Mouse (Mus musculus) thymus, postnatal 36 days (tissue): Measurements from ENCODE around the gene Ypel1.

Experiments used
- DNase-seq, 2 experiments: peaks; one replicate each; pipeline ENCODE4 v3.0.0; 2022; ENCODE audit warnings: mixed read lengths in 2 of 2

The Ypel1 gene

DNA sequence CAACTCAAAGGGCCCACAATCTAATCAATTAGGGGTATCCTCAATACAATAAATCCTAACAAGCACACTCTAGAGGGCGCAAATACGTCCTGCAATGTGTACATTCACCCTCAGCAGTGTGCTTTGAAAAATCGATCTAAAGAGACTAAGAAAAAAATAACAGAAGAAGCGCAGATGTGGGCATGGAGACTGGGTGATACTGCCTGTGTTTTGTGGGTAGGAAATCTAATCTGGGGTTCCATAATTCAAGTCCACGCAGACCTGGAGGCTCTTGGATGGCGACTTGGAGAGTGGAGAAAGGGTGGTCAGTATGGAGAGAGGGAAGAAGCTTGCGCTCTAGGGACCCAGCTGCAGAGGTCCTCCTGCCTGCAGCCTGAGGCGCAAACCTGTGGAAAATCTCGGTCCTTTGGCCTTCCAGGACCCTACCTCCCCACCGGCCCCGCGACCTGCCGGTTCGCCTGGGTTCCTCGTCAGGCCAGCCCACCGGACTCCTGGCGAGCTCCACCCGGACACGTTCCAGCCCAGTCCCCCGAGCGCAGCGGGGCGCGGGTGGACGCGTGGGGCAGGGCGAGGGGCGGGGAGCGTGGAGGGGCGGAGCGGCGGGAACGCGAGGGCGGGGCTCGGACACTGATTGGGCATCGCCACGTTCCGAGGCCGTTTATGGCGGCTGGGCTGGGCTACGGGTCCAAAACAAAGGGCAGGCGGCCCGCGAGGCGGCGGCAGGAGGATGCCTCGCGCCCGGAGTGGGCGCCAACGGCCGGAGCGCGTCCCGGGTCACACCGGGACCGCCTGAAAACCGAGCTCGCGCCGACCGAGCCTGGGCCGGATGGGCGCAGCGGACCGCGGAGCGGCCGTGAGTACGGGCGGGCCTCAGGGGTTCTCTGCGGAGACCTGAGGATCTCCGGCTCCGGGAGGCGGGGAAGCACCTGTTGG, at the start of gene Ypel1:
Ypel1 (plus strand) TSS at position 186 of the 933 bp plus-strand sequence.
- peak; percentile 81 to 83 for DNase-seq

DNA sequence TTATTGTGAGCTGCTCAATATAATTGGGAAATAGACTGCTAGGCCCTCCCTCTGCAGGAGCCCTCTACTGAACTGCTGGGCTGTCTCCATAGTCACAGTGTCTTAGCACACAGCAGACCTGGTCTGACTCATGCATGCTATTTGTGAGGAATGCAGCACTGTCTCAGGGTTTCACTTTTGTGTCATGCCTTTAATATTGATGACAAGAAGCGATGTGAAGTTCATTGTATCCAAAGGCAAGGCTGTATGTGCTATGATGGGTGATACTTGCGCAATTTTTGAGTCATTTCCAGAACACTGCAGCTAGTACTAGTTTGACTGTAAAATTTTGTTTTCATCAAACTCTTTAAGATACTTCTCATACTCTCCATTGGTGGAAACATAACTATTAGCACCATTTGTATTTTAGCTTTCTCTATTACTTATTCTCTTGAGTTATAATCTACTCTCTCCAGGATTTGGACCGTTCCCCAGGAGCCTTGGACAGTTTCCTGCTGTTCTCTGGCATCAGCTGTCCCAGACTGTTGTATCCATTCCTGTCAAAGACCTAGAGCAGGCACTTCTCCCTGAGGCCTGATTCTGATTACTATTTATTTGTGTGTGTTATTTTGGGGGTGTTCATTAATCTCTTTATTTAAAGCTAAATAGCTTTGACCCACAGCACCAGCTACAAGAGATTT, 44.9 kb upstream of the Ypel1 start:
- DNase-seq: no peak

DNA sequence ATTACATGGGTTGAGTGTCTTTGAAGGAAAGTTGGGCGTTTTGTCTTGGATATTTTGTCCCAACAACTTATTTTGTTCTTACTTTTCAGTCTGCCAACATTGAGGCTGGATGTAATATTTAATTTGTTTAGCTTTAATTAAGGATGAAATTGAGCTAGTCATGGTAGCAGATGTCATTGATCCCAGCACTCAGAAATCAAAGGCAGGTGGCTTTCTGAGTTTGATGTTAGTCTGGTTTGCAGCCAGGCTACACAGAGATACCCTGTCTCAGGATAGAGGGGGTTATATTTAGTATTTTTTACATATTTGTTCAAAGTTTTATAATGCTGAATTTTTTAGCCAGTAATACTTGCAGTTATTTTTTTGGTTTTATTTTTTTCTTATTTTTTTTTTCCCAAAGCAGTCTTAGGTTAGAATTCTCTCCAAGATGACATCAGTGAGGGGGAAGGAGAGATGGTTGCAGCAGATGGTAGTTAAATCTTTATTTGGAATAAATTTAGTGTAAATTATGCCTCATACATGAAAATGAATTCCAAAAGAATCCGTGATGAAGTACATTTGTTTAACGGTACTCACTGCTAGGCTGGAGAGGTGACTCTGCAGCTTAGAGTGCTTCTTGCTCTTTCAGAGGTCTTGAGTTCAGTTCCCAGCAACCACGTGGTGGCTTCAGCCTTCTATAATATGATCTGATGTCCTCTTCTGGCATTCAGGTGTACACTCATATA, 39.4 kb upstream of the Ypel1 start:
- no peak for DNase-seq

GRCm38 (mm10) chr16:17033754-17034153, 35.7 kb upstream of the Ypel1 start:
- DNase-seq: no peak

GRCm38 (mm10) chr16:17040716-17041115, 28.8 kb upstream of the Ypel1 start:
- DNase-seq: no peak

GRCm38 (mm10) chr16:17041417-17041816, 28.1 kb upstream of the Ypel1 start:
- no peak for DNase-seq

- no peak for DNase-seq
Measured at GRCm38 (mm10) chr16:17044320-17044719, 25.2 kb upstream of the Ypel1 start.

DNA sequence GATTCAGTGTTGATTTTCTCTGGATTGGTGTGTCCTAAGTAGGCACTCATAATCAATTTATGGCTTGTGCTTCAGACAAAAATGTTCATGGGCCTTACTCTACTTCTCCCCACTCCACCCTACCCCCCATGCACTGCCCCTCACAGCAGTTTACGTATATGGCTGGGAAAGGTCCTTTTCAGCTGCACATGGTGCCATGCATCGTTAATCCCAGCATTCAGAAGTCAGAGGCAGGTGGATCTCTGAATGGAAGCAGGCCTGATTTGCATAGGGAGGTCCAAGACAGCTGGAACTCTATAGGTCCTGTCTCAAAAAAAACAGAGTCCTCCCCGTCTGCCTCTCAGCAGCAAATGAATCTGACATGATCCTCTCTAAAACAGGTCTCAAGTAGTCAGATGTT, 24.2 kb upstream of the Ypel1 start:
- no peak for DNase-seq

GRCm38 (mm10) chr16:17049886-17050285, 19.6 kb upstream of the Ypel1 start:
- no peak for DNase-seq

DNA sequence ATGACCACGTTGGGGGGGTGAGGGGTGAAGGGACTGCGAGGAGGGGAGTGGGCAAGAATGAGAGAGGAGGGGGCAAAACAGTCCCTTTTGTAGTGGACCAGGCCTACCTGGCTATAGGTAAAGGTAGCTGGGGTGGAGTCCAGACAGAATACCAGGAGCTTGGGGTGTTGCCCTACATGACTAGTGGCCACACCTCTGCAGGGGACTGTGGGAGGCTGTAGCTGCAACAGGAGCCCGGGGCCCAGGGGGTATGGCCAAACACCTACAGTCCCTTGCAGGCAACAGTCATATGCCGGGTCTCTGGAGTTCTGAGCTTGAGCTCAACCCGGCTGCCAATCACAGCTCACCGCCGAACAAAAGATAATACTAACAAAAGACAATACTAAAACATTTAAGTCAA, 17.4 kb upstream of the Ypel1 start:
- no peak for DNase-seq

GRCm38 (mm10) chr16:17053903-17054302, 15.6 kb upstream of the Ypel1 start:
- no peak for DNase-seq

- DNase-seq: no peak
Measured at GRCm38 (mm10) chr16:17055584-17055983, 13.9 kb upstream of the Ypel1 start.

DNA sequence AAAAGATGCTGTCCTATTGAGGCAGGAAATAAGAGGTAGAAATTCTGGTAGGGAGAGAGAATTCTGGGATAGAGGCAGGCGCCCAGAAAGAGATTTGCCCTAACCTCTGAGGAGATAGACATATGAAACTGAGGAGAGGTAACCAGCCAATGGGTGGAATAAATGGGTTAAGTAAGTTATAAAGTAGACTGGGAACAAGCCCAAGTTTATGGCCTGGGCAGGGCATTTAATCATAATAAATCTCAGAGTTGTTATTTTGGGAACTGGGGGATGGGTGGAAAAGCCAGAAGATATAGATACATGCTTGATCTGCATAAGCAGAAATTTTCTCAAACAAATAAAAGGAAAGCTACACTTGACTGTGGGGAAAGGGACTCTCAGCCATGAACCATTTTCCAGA, 7.2 kb upstream of the Ypel1 start:
- no peak for DNase-seq

DNA sequence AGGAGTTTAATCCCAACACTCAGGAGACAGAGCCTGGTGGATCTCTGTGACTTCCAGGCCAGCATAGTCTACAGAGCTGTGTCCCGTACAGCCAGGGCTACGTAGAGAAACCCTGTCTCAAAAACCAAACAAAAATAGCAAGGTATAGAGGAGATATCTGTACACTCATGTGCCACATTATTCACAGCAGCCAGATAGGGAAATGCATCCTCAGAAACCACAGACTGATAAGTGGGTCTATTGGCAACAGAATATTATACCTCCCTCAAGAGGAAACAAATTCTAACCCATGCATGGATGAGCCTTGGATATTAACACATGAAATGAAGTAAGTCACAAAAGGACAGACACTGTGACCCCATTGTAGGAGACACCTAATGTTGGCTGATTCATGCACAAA, 1.9 kb upstream of the Ypel1 start:
- DNase-seq: no peak

GRCm38 (mm10) chr16:17070716-17071115, 1.2 kb downstream of the Ypel1 start:
- no peak for DNase-seq

DNA sequence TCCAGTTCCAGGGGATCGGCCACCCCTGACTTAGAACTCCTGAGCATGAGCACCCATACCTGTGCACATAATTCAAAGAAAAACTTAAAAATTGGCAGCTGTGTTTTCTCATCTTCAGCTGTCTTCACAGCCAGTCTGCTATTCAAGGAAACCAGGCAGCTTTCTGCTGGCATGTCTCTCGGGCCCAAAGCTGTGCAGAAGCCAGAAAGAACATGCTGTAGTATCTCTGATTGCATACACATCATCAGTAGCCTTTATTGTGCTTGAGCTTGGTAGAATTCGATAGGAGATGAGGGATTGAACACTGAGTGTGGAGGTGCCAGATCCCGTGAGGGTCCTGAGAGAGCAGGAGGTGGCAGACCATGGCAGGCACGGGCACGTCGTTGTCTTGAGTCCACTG, 3.5 kb downstream of the Ypel1 start:
- DNase-seq: no peak

DNA sequence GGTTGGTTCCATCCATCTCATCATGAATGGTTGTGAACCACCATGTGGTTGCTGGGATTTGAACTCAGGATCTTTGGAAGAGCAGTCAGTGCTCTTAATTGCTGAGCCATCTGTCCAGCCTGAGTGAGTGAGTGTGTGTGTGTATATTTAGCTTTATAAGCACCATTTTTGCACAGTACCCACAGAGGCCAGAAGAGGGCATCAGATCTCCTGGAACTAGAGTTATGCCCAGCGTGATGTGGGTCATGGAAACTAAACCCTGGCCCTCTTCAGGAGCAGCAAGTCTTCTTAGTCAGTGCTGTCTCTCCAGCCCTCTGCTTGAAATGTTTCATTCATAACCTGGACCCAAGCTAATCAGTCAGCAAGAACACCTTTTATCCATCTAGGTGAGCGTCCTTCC, 6.8 kb downstream of the Ypel1 start:
- DNase-seq: no peak

DNA sequence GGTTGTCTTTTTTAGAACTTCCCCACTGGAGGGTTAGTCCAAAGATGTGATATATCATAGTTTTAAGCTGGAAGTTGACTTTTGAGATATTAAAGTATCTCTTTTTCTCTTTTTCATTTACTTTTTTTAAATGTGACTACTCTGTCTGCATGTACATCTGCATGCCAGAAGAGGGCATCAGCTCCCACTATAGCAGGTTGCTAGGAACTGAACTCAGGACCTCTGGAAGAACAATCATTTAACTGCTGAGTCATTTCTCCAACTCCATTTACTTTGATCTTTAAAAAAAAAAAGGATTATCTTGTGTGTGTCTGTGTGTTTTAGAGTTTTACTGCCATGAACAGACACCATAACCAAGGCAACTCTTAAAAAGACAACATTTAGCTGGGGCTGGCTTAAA, 7.4 kb downstream of the Ypel1 start:
- DNase-seq: no peak

DNA sequence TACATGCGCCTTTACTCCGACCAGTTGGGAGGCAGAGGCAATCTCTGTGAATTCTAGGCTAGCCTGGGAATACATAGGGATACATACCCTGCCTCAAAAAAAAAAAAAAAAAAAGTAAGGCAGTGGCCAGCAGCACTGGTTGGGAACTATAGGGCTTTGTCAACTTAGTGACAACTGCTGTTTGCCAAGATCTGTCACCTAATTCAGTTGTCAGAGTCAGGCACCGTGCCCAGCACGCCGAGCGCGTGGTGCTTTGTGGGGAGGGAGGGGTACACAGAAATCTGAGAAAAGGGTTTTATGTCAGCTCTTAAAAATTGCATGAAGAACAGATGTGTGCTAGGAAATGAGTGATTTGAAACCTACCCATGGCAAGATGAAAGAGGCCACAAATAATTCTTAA, 8.6 kb downstream of the Ypel1 start:
- DNase-seq: no peak

- DNase-seq: no peak
Measured at GRCm38 (mm10) chr16:17082121-17082792, 12.8 kb downstream of the Ypel1 start.

- DNase-seq: no peak
Measured at GRCm38 (mm10) chr16:17085636-17086035, 16.1 kb downstream of the Ypel1 start.

DNA sequence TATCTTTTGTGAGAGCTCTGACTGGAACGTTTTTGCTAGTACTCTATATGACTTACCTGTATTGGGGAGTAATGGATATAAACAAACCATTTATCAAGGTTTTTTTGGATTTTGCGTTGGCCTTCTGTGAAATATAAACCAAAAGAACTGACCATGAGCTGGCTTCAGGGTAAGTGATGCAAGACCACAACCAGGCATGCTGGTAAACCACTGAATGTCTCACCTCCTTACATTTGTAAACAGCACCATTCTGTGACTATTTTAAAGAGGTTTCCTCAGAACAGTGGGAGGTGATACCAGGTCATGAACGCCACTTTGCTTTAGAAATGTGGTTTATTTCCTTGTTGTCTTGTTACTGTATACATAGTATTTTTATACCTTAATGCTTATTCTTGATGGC, 16.7 kb downstream of the Ypel1 start:
- DNase-seq: no peak

DNA sequence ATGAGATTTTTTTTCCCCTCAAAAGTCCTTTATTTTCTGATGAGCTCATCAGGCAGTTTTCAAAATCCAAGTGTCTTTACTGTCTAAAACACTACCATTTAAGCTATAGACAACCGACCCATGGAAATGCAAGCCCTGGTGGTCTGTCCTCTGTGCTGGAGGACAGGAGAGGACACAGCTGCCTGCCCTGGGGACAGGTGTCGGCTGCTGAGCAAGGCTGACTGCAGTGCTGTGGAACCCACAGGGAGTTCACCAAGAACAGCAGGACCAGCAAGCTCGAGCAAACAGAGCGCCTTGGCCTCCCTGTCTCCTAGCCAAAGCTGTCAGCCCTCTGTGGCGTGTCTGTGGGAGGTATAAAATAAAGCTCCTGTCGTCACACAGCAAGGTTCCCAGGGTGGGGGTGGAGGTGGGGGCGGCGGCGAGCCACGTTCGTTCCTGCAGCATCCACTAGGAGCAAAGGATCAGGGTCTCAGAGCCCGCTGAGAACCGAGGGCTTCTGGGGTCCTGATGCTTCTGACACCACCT, 17.2 kb downstream of the Ypel1 start:
- DNase-seq: no peak
